Mouse (Mus musculus): Measurements from ENCODE around the gene Apoh. TPM values are rescaled to one million over a fixed set of nuclear protein-coding genes. Genes with fewer than 3 reads are reported as not detected.

Apoh gene
- polyA plus RNA-seq, 1 experiment from 2014 or later, result 0.36 TPM

DNA sequence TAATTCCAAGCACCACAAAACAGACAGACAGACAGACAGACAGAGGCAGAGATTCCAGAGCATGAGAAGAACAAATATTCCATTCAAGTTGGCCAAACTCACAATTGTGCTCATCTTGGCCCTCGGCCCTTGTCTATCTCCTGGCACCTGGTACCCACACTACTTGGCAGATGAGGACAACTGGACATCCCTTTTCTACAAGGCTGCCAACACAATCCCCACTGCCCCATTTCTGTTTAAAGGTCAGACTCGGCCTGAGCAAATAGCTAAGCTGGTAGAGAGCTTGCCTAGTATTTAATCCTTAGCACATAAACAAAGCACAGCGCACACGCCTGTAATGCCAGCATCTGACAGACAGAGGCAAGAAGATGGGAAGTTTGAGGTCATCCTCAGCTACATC lies 7.6 kb upstream of the Apoh start:
- no peak for DNase-seq (ENCODE audit: low spot score)
- Histone ChIP-seq H3K36me3 (0 out of 2 replicates have a peak, but pooled peaks cover 3% of the 10 kb centered on the region), H3K27me3 (ENCODE audit: insufficient read depth, poor library complexity, severe bottlenecking) (no peaks in the 10 kb centered on the region), H3K4me1 (peaks cover 25% of the 10 kb centered on the region), H3K27ac (no peak overlapping the region), H3K4me3 (no peak overlapping the region), H3K9me3 (no peaks in the 10 kb centered on the region)
- 88% methylated on average over 4 of the region's 4 CpGs for WGBS

DNA sequence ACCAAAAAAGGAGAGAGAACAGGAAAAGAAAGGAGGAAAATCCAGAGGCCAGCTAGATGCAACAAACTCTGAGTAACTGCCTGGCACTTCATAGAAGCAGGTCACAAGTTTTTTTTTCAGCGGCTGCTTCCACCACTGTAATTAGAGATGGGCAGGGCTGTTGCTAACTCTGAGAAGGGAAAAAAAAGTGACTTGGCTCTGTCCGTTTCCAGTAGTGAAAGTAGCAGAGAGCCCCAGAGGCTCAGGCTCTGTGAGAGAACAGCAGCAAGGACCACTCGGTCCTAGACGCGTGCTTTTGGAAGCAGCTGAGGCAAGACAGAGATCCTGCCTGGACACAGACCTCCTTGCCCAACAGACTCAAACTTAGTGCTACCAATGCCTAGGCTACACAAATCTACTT lies 6.7 kb upstream of the Apoh start:
- H3K27ac ChIP-seq, result no peak overlapping the region; the same call in 1 of the 2 replicates
- 18% methylated on average over 5 of the region's 5 CpGs for WGBS
- DNase-seq (ENCODE audit: low spot score), result no peak

DNA sequence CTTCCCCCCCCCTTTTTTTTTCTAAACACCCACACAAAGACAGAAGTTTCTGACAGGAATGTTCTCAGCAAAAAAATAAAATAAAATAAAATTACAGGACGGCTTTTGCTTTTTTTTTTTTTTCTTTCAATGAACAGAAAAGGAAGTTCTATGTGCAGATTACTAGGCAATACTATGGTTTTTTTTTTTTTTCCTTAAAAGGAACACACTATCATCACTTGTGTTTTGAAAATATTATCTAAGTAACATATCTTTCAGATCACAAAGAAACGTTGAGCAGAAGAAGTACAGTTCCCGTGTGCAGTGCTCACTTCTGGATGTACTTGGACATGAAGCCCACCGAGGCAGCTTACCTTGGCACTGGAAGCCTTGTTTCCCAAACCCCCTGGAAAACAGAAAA lies 2.9 kb upstream of the Apoh start:
- H3K27ac ChIP-seq, result no peak overlapping the region
- DNase-seq (ENCODE audit: low spot score), result no peak
- H3K4me3 ChIP-seq, result no peak overlapping the region
- peaks cover 33% of the 10 kb centered on the region for H3K4me1 ChIP-seq
- WGBS, result 69% methylated on average over 4 of the region's 4 CpGs
- no peaks in the 10 kb centered on the region for H3K36me3 ChIP-seq
- peaks cover 6% of the 10 kb centered on the region for H3K27me3 ChIP-seq (ENCODE audit: insufficient read depth, poor library complexity, severe bottlenecking)
- H3K9me3 ChIP-seq, result no peaks in the 10 kb centered on the region

More for the DNA sequence above, 6.7 kb upstream of the Apoh start:
- H3K9me3 ChIP-seq, result no peaks in the 10 kb centered on the region
- no peaks in the 10 kb centered on the region for H3K36me3 ChIP-seq
- H3K4me1 ChIP-seq, result peaks cover 25% of the 10 kb centered on the region
- H3K4me3 ChIP-seq, result no peak overlapping the region
- no peaks in the 10 kb centered on the region for H3K27me3 ChIP-seq (ENCODE audit: insufficient read depth, poor library complexity, severe bottlenecking)

DNA sequence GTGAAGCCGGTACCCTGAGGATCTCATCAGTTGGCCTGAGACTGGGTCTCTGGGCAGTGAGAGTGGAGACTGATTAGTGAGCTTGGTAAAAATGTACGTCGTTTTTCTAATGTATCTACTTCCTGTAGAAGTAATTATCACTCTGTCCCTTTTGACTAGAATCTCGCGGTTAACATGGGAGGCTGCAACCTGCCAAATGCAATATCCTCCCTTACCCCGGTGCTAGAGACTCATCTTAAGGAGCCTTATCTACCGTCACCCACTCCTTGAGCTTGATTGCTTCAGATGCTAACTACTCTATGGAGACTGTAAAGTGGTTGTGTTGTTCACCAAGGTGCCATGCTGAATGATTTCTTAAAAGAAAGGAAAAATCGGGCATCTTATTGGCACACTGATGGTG lies 1.4 kb upstream of the Apoh start:
- Histone ChIP-seq H3K4me1 (peaks cover 25% of the 10 kb centered on the region), H3K27me3 (ENCODE audit: insufficient read depth, poor library complexity, severe bottlenecking) (peaks cover 9% of the 10 kb centered on the region)

DNA sequence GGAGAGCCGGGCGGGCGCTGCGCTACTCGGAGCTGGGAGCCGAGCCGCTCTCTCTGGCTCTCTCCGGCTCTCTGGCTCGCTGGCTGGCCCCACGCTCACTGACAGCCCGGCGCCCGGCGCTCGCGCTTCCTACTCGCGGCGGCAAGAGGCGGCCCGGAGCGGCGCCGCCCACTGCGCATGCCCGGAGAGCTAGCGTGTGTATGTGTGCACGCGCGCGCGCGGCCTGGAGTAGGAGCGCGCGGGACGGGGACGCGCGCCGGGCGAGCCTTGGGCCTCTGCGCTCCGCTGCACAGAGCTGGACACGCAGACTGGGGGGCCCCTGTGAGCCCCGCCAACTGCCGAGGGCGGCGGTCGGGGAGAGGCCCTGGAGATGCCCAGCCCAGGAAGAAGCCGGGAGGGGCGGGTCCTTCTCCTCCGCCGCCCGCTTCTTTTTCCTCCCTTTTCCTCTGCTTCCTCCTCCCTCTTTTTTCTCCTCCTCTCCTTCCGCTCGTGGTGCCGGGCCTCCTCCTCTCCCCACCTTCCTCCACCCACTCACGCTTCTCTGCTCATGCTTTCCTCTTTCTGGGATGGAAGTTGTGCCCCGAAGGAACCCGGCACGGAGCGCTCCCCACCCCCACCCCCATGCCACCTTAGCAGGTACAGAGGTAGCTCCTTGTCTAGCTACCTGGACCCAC lies 772 bp downstream of the Apoh start, which contains the start of gene Prkca:
Gene Prkca (minus strand): TSS at position 140 of the 674 bp plus-strand sequence.
- peaks cover 9% of the 10 kb centered on the region for H3K27me3 ChIP-seq (ENCODE audit: insufficient read depth, poor library complexity, severe bottlenecking)
- no peaks in the 10 kb centered on the region for H3K36me3 ChIP-seq
- peak; percentile 94 for DNase-seq (ENCODE audit: low spot score)
- H3K4me3 ChIP-seq, result peak within 1 kb of the TSS; percentile 87
- peak within 1 kb of the TSS; percentile 93 for H3K27ac ChIP-seq
- H3K9me3 ChIP-seq, result no peaks in the 10 kb centered on the region
- H3K4me1 ChIP-seq, result peaks cover 25% of the 10 kb centered on the region
- WGBS, result 0% methylated on average over 60 of the region's 63 CpGs

More for the DNA sequence above, 1.4 kb upstream of the Apoh start:
- WGBS, result 28% methylated on average over 8 of the region's 8 CpGs
- no peaks in the 10 kb centered on the region for H3K36me3 ChIP-seq
- peak overlapping the region; percentile 87 for H3K4me3 ChIP-seq
- 0 out of 2 replicates have a peak overlapping the region, but pooled peaks have one; percentile 93 for H3K27ac ChIP-seq
- no peaks in the 10 kb centered on the region for H3K9me3 ChIP-seq
- DNase-seq (ENCODE audit: low spot score), result no peak

DNA sequence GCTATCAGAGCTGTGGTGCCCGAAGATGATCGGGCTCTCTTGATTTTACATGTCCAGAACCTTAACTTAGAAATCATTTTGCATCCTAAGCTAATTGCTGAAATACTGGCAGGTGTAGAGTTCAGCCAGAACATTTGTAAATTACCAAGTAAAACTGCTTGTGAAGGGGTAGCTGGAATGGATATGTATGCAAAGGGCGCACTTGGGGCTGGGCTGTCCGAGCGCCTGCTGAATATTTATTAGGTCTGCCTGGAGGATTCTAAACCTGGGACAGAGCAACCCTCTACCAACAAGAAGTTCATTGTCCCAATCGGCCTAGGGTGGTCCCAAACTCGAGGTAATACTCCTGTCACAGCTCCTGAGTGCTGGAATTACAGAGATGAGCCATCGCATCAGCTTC lies 1.6 kb downstream of the Apoh start:
- peaks cover 25% of the 10 kb centered on the region for H3K4me1 ChIP-seq
- H3K9me3 ChIP-seq, result no peaks in the 10 kb centered on the region
- peaks cover 9% of the 10 kb centered on the region for H3K27me3 ChIP-seq (ENCODE audit: insufficient read depth, poor library complexity, severe bottlenecking)
- H3K27ac ChIP-seq, result peak overlapping the region; percentile 93; the same call in 1 of the 2 replicates
- DNase-seq (ENCODE audit: low spot score), result no peak
- no peaks in the 10 kb centered on the region for H3K36me3 ChIP-seq
- WGBS, result 66% methylated on average over 8 of the region's 8 CpGs
- peak overlapping the region; percentile 87 for H3K4me3 ChIP-seq

DNA sequence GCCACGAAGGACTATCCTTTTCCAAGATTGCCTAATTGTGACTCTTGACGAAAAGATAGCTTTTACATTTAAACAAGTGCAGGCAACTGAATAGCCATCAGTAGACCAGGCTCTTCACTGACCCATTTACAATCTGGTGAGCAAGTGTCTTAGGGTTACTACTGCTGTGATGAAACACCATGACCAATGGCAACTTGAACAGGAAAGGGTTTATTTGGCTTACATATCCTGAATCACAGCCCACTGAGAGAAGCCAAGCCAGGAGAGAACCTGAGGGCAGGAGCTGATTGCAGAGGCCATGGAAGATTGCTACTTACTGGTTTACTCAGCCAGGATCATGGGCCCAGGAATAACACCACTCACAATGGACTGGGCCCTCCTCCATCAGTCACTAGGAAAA lies 2.2 kb downstream of the Apoh start:
- peaks cover 25% of the 10 kb centered on the region for H3K4me1 ChIP-seq
- DNase-seq (ENCODE audit: low spot score), result no peak
- no peaks in the 10 kb centered on the region for H3K9me3 ChIP-seq
- H3K27me3 ChIP-seq (ENCODE audit: insufficient read depth, poor library complexity, severe bottlenecking), result peaks cover 9% of the 10 kb centered on the region
- H3K4me3 ChIP-seq, result no peak overlapping the region
- no peaks in the 10 kb centered on the region for H3K36me3 ChIP-seq
- 87% methylated on average over 2 of the region's 2 CpGs for WGBS
- no peak overlapping the region for H3K27ac ChIP-seq

DNA sequence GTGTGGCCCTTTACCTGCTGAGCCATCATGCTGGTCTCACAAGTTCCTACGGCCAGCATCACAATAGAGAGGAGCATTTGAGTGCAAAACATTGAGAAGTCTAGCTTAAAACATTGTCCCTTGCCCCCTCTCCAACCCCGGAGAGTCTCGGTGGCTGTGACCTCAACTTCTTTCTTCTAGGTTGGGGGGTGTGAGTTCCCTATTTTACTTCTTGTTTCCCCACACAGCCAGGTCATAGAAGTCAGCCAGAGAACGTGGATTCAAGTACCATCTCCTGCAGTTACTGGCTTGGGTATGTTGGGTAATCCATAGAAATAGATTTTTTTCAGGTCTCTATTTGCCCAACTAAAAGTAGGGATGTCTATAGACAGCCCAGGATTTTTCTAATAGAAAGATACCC lies 7.6 kb downstream of the Apoh start:
- no peak for DNase-seq (ENCODE audit: low spot score)
- 83% methylated on average over 4 of the region's 4 CpGs for WGBS

DNA sequence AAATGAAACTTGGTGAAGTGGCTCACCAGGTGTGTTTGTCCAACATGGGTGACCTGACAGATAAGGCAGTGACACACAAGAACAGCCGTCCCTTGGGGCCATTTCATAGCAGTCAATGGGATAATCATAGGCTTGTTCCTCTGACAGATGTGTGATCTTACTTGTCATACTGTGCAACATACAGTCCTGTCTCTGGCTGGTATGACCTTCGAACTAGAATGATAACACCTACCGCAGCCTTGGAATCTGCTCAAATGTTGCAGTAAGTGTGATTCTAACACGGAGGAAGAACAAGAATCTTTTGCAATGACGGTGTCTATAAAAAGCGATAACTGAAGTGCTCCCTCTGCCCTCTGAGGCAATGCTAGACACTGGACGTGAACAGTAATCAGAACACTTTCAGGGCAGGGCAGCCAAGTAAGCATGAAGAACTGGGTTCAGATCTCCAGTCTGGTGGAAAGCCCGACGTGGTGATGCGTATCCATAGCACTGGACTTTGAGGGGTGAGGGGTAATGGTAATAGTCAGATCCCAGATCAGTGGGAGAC lies 9.8 kb downstream of the Apoh start:
- no peaks in the 10 kb centered on the region for H3K27me3 ChIP-seq (ENCODE audit: insufficient read depth, poor library complexity, severe bottlenecking)
- peaks cover 6% of the 10 kb centered on the region; the same call in 1 of the 2 replicates for H3K4me1 ChIP-seq
- 84% methylated on average over 10 of the region's 10 CpGs for WGBS
- no peaks in the 10 kb centered on the region for H3K36me3 ChIP-seq
- H3K4me3 ChIP-seq, result no peak overlapping the region
- H3K27ac ChIP-seq, result no peak overlapping the region
- no peaks in the 10 kb centered on the region for H3K9me3 ChIP-seq
- no peak for DNase-seq (ENCODE audit: low spot score)

More for the DNA sequence above, 7.6 kb downstream of the Apoh start:
- no peaks in the 10 kb centered on the region for H3K9me3 ChIP-seq
- H3K36me3 ChIP-seq, result no peaks in the 10 kb centered on the region
- H3K4me3 ChIP-seq, result no peak overlapping the region
- peaks cover 6% of the 10 kb centered on the region; the same call in 1 of the 2 replicates for H3K4me1 ChIP-seq
- H3K27ac ChIP-seq, result no peak overlapping the region
- H3K27me3 ChIP-seq (ENCODE audit: insufficient read depth, poor library complexity, severe bottlenecking), result no peaks in the 10 kb centered on the region; the same call in 1 of the 2 replicates

DNA sequence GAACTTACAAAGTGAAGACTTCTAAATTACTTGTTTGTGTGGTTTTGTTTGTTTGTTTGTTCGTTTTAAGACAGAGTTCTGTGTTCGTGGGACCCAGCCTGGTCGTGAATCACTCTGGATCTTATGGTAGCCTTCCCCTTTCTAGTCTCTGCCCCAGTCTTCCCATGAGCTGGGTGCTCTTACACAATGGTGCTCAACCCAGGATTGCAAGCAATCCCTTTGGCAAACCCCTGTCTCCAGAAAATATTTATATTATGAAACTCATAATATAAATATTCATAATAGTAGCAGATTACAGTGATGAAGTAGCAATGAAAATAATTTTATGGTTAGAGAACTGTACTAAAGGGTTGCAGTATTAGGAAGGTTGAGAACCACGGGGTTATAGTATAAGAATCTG lies 12.9 kb downstream of the Apoh start:
- Histone ChIP-seq H3K27me3 (ENCODE audit: insufficient read depth, poor library complexity, severe bottlenecking) (0 out of 2 replicates have a peak, but pooled peaks cover 4% of the 10 kb centered on the region), H3K4me1 (no peaks in the 10 kb centered on the region), H3K36me3 (no peaks in the 10 kb centered on the region), H3K27ac (no peak overlapping the region), H3K9me3 (no peaks in the 10 kb centered on the region), H3K4me3 (no peak overlapping the region)
- 76% methylated on average over 4 of the region's 4 CpGs for WGBS
- DNase-seq (ENCODE audit: low spot score), result no peak

DNA sequence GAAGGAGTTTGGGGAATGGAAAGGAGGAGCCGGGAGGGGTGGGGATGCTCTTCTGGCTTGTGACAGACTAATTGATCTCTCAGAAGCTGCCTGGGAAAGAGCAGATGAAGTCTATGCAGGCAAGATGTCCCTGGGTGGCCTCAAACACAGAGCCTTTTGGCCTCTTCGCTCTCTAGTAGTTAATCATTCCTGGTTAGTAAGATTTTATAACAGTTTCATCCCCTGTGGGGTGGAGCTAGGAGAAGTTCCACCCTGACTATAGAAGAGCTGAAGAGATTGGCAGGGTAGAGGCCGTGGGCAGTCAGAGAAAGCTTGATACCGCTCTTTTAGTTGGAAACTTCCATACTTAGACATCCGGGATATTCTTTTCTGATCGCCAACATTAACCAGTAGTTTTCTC lies 15.8 kb downstream of the Apoh start:
- Histone ChIP-seq H3K27me3 (ENCODE audit: insufficient read depth, poor library complexity, severe bottlenecking) (0 out of 2 replicates have a peak, but pooled peaks cover 4% of the 10 kb centered on the region), H3K4me3 (no peak overlapping the region), H3K36me3 (no peaks in the 10 kb centered on the region), H3K27ac (no peak overlapping the region), H3K4me1 (no peaks in the 10 kb centered on the region), H3K9me3 (no peaks in the 10 kb centered on the region)
- WGBS, result 80% methylated on average over 6 of the region's 6 CpGs
- DNase-seq (ENCODE audit: low spot score), result no peak

DNA sequence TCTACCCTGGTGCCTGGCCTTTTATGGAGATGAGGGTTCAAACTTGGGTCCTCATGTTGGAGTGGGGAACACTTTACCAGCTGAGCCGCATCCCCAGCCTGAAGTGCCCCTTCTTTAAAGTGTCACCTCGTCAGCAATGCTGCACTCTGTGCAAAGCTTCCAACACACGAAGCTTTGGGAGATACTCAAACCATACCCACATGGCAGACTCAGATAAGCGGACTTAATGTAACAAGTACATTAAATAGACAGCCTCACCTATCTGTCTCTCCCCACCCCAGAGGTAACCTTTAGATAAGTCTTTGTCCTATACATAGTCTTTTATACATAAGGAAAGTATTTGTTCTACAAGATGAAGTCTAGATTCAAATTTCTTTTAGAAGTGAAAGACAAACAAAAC lies 17.8 kb downstream of the Apoh start:
- Histone ChIP-seq H3K27ac (no peak overlapping the region), H3K4me3 (no peak overlapping the region), H3K4me1 (peaks cover 16% of the 10 kb centered on the region), H3K36me3 (no peaks in the 10 kb centered on the region), H3K27me3 (ENCODE audit: insufficient read depth, poor library complexity, severe bottlenecking) (0 out of 2 replicates have a peak, but pooled peaks cover 4% of the 10 kb centered on the region), H3K9me3 (no peaks in the 10 kb centered on the region)
- 56% methylated on average over 4 of the region's 4 CpGs for WGBS
- no peak for DNase-seq (ENCODE audit: low spot score)

DNA sequence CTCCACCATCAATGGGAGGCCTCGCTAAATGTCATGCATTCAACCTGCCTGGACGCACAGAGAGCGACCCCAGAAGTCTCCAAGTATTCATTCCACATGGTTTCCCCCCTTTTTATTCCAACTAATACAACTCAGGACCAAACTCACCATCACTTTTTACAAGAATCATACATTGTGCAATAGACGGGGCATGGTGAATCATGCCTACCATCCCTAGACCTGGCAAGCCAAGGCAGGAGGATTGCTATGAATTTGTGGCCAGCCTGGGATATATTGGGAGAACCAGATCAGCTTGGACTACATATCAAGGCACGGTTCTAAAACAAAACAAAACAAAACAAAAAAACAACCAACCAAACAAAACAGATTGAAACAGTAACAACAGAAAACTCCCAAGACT lies 19.8 kb downstream of the Apoh start:
- Histone ChIP-seq H3K9me3 (no peaks in the 10 kb centered on the region), H3K27ac (no peak overlapping the region), H3K27me3 (ENCODE audit: insufficient read depth, poor library complexity, severe bottlenecking) (0 out of 2 replicates have a peak, but pooled peaks cover 4% of the 10 kb centered on the region), H3K4me3 (no peak overlapping the region), H3K36me3 (no peaks in the 10 kb centered on the region), H3K4me1 (peaks cover 16% of the 10 kb centered on the region)
- DNase-seq (ENCODE audit: low spot score), result no peak
- WGBS, result 86% methylated on average over 5 of the region's 5 CpGs
